Mouse (Mus musculus) right cerebral cortex, postnatal 10 days (tissue): ENCODE data around the gene C1ra.
"Not testable (repeated sequence)": the region's sequence is repeated elsewhere in the genome, so short reads cannot be mapped to it uniquely, and the experiment has no call there.

ENCODE experiments used
- DNase-seq, 2 experiments: peaks; one replicate each; pipeline ENCODE4 v3.0.0; 2021; ENCODE audit warnings: low spot score in 2 of 2

C1ra gene

DNA sequence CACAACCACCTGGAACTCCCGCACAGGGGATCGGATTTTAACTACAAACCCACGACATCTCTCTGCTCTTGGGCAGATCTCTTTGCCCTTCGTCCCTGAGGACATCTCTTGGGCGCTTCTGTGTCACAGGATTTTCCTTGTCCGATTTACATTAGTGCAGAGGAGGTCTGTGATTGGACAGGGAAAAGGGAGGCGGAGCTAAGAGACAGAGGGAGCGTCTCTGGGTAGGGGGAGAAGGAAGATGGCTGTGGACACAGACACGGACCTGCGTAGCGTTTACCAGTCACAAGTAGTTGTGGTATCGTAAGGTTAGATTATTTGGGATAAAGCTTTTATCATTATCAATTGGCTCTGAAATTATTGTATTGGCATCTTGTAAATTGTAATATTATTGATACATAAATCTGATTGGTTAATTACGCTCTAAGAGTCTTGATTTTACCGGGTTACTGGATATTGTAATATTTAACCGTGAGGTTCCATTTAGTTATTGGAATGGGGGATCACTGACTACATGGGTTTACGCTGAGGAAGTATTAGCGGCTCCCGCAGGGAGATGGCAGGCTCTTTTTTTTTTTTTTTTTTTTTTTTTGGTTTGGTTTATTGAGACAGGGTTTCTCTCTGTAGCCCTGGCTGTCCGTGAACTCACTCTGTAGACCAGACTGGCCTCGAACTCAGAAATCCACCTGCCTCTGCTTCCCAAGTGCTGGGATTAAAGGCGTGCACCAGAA is 26.6 kb upstream of the C1ra start:
- no peak for DNase-seq

DNA sequence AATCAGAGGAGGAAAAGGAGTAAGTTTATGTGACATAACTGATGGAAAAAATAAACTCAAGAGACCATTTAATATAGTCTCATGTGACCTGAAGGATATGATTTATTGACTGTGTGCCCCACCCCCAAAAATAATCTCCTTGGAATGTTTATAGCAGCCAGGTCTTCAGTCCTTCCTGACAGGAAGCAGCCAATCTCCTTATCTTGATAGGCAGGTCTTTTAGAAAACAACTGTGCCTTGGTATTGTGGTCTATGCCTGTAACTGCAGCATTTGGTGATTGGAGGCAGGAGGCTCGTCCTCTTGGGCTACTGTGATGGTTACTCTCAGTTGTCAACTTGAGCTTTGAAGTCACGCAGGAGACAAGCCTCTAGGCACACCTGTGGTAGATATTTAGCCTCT is 24.7 kb upstream of the C1ra start:
- DNase-seq = no peak

DNA sequence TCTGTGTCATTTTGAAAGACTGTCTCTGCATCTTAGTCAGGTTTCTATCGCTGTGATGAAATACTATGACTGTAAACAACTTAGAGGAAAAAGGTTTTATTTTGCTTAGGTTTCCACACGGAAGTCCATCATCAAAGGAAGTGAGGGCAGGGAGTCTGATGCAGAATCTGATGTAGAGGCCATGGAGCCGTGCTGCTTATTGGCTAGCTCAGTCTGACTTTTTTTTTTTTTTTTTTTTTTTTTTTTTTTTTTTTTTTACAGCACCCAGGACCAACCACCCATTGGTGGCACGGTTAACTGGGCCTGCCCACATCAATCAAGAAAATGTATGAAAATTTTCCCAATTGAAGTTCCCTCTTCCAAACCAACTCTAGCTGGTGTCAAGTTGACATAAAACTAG is 23.3 kb upstream of the C1ra start:
- DNase-seq = no peak

DNA sequence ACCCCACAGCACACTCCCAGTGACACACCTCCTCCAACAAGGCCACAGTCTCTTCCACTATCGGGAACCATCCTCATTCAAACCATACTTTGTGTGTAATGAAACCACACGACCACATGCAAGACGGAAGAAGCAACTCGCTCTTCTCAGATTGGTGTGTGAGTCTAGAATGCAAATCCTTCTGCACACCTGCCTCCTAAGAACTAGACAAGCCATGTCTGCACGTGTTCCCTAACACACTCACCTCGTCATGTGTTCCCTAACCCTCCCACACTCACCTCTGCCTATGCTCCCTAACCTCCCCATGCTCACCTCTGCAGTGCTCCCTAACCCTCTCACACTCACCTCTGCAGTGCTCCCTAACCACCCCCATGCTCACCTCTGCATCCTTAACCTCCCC is 20.8 kb upstream of the C1ra start:
- DNase-seq = no peak

DNA sequence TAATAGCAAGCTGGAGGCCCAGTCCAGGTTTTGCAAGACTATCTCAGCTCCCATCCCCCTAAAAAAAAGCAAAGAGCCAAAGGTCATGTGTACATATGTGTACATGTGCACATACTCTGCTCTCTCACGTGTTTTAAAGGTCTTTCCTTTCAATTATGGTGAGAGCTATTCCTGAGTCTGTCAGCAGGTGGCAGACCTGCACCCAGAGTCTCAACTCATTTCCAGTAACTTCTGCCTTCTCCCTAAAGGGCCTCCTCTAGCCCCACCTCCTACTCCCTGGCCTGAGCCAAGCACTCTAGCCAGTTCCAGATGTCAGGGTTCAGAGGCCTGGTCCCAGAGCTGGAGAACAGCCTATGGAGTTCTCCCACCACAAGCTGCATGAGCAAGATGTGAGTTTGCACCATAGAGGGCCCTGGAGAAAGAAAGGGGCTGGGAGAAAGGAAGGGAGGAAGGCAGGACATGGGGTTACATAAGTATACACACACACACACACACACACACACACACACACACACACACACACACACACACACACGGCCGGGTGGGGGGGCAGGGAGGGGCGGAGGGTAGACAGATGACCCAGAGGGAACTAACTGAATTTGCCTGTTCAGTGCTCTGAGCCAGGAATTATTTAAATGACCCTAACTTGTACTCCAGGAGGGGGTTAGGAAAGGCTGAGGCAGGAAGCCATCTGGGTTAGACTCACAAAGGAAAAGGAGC is 19.2 kb upstream of the C1ra start, which contains the start of gene C1rl:
C1rl (plus strand) TSS at position 272 of the 720 bp plus-strand sequence.
- DNase-seq = peak; percentile 64 to 75

DNA sequence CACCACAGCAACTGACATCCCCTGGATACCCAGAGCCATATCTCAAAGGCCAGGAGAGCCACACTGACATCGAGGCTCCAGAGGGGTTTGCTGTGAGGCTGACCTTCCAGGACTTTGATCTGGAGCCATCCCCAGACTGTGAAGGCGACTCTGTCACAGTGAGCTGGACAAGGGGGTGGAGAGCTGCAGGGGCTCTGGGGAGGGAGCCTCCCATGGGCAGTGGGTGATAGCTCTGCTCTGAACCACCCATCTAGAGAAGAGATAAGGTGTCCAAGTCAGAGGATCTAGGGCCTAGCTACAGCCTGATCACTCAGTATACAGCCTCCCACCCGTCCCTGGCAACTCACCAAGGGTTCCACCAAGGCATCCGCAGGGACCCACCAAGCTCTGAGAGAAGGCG is 18.3 kb upstream of the C1ra start:
- no peak for DNase-seq

DNA sequence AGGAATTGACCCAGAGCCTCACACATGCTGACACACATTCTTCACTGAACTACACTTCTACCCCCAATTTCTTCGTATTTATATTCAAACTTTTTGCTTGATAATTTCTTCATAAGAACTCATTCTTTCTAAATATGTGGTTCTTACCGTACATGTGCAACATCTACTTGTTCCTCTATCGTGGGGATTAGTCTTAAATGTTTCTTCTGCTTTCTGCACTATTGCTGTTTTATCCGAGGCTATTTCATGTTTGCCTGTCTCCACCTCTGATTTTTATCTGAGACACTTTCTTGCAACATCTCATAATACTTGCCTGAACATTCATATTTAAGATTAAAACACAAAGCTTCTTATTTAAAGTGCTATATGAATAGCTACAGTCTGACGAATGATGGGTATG is 16.2 kb upstream of the C1ra start:
- no peak for DNase-seq

DNA sequence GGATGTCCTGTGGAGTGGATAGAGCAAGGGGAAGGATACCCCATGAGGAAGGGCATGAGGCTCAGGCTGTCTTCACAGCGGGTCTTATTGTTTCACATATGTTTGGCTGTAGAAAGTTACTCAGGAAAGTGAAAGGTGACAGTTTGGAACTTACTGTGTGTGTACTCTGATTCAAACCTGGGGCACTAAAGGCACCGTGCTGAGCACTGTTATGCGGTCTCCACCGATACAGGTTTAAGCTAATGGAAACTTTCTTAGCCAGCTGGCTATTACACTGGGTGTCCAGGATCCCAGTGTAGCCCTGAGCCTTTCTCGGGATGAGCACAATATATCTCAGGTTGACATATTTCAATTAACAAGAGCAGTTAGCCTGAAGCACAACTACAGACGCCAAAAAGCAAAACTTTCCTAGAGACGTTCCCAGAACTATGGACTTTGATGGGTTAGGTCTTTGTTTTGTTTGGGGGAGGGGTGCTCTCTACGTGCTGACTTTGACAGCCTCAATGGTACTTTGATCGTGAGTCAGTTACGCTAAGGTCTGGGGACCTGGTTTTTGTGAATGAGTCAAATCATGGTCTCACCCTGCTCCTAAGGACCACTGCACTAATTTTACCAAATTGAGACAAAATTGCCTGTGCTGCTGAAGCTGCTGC is 12.2 kb upstream of the C1ra start:
- no peak for DNase-seq

DNA sequence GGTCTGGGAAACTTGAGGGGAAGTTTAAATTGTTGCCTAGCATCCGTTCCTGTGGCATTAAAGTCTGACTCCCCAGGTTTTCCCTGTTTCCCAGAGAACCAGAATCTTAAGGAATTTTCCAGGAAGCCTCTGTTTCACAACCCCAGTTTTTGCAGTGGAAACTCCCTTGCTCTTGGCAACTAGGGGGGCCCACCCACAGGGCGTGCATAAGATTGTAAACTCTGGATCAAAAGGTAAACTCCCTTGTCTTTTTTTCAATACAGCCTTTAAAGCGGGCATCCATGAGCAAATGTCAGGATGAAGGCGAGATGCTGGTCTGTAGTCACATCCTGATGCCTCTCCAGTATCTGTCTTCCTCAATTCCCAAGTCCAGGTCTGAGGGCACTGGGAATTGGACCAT is 10.7 kb upstream of the C1ra start:
- DNase-seq = no peak

DNA sequence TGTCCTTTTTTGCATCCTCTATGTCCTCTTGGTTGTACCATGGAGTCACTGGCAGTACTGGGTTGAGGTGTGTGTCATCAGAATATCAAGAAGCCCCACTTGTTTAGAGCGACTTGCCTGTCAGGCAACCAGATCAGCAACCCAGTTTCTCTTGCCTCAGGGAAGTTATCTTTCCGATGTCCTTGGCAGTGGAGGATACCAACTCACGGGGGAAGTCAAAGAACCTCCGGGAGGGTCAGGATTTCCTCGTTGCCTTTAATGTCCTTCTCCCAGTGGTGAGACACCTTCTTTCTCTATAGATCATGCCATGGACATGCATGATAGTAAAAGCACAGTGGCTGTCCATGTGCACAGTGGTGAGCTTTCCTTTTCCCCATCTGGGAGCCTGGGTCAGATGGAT is 10.2 kb upstream of the C1ra start:
- no peak for DNase-seq

DNA sequence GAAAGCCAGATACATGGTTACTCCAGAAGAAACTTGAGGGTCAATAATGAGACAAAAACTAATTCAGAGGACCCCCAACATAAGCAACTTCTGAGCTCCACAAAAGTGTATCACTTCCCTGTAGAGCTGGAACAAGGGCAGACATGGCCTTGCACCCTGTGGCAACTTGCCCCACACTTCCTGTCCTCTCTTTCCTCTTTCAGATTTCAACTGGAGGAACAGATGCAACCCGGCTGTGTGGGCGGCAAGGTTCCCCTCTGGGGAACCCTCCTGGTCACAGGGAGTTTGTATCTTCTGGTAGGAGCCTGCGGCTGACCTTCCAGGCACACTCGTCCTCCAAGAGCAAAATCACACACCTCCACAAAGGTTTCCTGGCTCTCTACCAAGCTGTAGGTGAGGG is 7.2 kb upstream of the C1ra start:
- DNase-seq = peak; percentile 46 to 51

DNA sequence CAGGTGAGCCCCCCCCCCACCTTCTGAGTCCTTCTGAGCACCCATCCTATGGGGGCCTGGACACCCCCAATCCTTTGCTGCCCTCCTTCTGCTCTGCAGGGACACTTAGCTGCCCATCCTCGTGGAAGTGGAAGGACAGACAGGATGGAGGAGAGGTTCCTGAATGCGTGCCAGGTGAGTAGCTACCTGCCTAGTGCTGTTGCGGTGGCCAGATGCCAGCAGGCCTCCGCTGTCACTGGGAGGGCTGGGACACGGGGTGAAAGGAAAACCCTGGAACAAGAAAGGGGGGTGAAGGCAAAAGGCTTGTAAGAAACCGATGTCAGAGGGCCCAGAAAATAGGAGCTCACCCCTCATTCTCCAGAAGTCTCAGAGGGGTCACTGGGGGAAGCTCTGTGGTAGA is 5.2 kb upstream of the C1ra start:
- no peak for DNase-seq

DNA sequence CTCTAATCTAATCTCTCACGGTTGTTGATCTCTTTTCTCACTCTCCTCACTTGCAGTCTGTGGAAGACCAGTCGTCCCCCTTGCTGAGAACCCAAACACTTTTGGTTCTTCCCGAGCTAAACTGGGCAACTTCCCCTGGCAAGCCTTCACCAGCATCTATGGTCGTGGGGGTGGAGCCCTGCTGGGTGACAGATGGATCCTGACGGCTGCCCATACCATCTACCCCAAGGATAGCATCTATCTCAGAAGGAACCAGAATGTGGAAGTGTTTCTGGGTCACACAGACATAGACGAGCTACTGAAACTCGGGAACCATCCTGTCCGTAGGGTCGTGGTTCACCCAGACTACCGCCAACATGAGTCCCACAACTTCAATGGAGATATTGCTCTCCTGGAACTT is 3.9 kb upstream of the C1ra start:
- peak; percentile 48 for DNase-seq

DNA sequence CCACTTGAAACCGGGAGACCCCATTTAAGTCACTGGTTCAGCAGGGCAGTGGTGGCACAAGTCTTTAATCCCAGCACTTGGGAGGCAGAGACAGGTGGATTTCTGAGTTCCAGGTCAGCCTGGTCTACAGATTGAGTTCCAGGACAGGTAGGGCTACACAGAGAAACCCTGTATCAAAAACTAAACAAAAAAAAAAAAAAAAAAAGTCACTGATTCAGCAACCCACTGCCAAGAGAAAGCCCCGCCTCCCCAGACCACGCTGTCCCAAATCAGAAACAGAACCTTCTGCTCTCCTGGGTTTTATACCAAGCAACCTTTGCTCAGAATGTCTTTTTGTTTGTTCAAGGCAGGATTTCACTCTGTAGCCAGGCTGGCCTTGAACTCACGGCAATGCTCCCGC is 3.0 kb upstream of the C1ra start:
- not testable (repeated sequence) for DNase-seq

DNA sequence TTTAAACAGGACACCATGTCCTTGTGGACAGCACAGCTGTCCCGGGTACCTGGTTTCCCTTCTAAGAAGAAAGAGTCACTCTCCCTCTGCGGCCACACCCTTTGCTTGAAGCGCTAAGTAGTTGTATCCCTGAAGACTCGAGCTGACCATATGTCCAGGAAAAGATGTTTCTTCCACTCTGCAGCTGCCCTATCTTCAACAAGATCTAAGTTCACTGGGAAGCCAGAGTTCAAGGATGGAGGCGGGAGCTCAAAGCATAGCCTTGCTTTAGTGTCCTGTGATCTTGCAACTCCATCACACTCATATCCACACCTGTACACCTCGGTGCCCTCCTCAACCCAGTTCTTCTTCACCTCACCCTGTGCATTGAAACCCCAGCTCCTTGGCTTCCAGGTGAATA is 269 bp upstream of the C1ra start:
- DNase-seq = no peak

DNA sequence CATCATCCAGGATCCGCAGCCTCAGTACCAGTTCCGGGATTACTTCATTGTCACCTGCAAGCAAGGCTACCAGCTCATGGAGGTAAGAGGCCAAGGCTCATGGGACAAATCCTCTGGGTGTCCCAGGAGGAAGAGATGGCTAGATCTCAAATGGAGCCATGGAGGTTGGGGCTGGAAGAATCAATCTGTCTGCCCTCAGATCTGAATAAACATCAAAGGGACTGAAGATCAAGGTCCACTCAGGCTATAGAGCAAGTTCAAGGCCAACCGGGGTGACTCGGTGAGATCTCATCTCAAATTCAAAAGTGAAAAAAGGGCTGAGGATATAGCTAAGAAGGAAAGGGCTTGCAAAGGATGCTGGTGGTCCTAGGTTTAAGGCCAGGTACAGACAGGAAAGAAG is 5.5 kb downstream of the C1ra start:
- not testable (repeated sequence) for DNase-seq

DNA sequence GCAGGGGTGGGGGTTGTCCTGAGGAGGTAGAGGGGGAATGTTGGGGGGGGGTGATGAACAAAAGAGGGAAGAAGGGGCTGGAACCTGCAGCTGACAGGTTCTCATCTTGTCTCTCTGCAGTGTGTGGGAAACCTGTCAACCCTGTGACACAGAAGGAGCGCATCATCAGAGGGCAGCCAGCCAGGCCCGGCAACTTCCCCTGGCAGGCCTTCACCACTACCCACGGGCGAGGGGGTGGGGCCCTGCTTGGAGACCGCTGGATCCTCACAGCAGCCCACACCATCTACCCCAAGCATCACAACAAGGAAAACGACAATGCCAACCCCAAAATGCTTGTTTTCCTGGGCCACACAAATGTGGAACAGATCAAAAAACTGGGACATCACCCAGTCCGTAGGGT is 9.9 kb downstream of the C1ra start:
- peak in 1 of 2 experiments; percentile 30 for DNase-seq

DNA sequence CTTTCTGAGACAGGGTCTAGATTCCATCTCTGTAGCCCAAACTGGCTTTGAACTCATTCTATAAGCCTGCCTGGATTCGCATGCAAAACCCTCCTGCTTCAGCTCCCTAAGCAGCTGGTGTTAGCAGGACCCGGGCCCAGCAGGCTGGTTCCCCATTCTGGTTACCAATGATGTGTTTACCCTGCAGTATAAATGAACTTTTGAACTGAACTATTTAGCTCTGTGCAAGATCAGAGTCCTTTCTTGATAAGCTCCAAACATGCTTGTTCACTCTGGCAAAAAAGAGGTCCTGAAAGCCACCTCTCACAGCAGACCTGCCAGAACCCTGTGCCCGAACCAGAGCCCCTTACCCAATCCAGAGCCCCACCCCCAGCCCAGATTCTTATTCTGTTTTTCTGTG is 15.7 kb downstream of the C1ra start:
- DNase-seq = no peak

DNA sequence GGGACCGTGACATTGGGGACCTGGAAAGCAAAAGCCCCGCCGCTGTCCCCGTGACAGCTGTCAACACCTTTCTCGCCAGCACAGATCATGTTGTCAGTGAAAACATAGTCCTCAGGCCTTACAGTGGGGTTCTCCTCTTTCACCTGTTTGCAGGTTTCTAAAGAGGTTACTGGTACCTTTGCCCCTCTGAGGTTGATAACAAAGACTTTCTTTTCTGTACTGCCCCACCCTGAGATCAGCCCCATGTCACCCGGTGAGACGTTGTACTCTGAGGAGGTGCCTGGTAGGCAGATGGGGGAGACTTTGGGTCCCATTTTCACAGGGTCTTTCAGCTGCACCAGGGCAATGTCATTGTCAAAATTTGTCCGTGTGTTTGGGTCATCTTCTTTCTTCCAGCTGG is 18.9 kb downstream of the C1ra start:
- no peak for DNase-seq

DNA sequence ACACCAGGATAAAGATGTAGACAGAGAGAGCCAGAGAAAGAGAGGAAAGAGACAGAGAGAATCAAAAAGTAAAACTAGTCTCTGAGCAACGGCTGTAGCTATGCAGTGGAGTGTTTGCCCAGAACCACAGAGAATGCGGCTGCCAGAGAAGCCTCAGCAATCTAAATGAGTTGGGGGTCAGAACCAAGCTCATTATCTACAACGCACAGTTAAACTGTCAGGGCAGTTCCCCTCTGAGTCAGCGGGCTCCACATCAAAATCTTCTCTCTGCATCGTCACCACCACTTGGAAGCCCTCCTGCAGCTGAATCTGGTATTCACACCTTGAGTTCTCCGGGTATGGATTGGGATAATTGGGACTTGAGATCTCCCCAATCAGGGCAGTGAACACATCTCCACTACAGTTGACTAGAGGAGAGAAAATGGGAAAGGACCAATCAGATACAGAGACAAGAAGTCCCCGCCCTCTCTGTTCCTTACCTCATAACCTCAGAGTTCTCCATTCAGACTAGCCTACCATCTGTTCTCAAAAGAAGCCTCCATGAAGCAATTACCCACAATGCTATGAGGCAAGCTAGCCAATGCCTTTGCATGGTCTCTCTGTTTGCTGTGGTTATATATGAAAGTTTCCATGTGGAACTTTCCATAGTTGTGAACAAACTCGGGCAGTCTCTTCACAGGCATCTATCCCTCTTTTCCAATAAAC is 24.1 kb downstream of the C1ra start:
- not testable (repeated sequence) for DNase-seq

DNA sequence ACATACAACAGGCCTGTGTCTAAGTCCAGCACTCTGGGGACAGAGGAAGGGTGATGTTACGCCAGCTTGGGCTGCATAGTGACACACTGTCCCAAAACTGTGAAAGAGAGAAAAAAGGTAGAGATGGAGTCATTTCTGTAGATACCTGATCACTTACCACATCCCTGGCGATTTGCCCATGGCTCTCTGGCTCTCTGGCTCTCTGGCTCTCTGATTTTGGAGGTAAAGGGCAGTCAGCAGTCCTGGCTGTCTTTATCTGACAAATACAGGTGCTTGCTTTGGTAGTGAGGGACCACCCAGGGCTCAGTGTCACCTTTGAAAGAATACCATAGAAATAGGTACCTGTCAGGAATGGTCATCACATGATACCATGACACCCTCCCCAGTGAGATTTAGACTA is 29.0 kb downstream of the C1ra start:
- not testable (repeated sequence) for DNase-seq

DNA sequence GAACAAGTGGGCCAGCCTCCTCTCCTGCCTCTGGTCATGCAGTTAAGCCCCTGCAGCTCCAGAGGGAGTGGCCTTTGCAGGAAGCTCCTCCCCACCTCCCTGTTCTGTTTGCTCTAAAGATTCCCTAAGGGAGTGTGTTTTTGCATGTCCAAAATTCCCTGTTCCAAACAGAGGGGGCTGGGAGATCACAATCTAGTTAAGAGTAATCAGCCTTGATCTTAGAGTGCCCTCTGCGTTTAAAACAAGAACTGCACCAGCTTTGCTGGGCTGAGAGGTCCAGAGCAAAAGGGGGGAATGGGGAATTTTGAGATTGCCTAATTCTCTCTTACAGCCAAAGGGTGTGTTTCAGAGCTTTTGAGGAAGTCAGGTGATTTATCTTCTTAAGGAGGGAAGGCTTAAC is 30.1 kb downstream of the C1ra start, which contains the start of gene C1s1:
C1s1 (minus strand) TSS at position 76 of the 400 bp plus-strand sequence.
- peak; percentile 41 to 52 for DNase-seq
